Mouse (Mus musculus) CH12F3 (cell line): ENCODE data around the gene Agmo.

Experiments
- in situ Hi-C: fragments of 300-500 bp; cut with MboI; formaldehyde crosslinking; loops from 2 replicates; pipeline ENCODE4 v1.14.3; 2020; ENCODE audit warnings: low sequenced_read_pairs

The Agmo gene

GRCm38 (mm10) chr12:37624078-37624477 is 382.6 kb downstream of the Agmo start:
- in situ Hi-C loops, result no loop called here
